Mouse (Mus musculus) MEL (cell line): ENCODE measurements around the gene Lix1l. TPM values are rescaled to one million over a fixed set of nuclear protein-coding genes. Genes with fewer than 3 reads are reported as not detected.
A peak's percentile ranks its signal among the peaks of the same experiment; 100 is the strongest.

ENCODE experiments used
- DNase-seq: peaks from one replicate; pipeline ENCODE4 v3.0.0; 2011; ENCODE audit warnings: low read depth, low spot score
- H3K27ac ChIP-seq: 2 replicates; pipeline ENCODE4 v1.5.1; 2012; ENCODE audit warnings: low read depth, mild to moderate bottlenecking, control low read depth, low read length, moderate library complexity; ENCODE audit not compliant: control insufficient read depth
- H3K27me3 ChIP-seq, 2 experiments: fragments of 150-350 bp in 1 of 2; sonication (generic) in 1 of 2; 2 replicates each; pipeline ENCODE4 v1.6.1; 2012; ENCODE audit warnings: low read length in 2 of 2, mild to moderate bottlenecking in 2 of 2, improper control_type of control experiment in 1 of 2, moderate library complexity in 1 of 2; ENCODE audit not compliant: insufficient read depth in 2 of 2, control insufficient read depth in 1 of 2
- H3K36me3 ChIP-seq, 2 experiments: 2 replicates each; pipeline ENCODE4 v1.6.1; 2012 to 2014; ENCODE audit warnings: low read length in 2 of 2, improper control_type of control experiment in 1 of 2, inconsistent platforms in 1 of 2, mild to moderate bottlenecking in 1 of 2; ENCODE audit not compliant: insufficient read depth in 2 of 2, control insufficient read depth in 1 of 2
- H3K4me1 ChIP-seq, 2 experiments: fragments of 150-350 bp in 1 of 2; sonication (generic) in 1 of 2; 2 replicates each; pipeline ENCODE4 v1.6.1; 2012; ENCODE audit warnings: low read length in 2 of 2, improper control_type of control experiment in 1 of 2, mild to moderate bottlenecking in 1 of 2; ENCODE audit not compliant: insufficient read depth in 2 of 2, control insufficient read depth in 1 of 2
- H3K4me3 ChIP-seq, 2 experiments: fragments of 150-350 bp in 1 of 2; sonication (generic) in 1 of 2; 2 replicates each; pipeline ENCODE4 v1.5.1; 2012; ENCODE audit warnings: low read depth in 2 of 2, low read length in 2 of 2, mild to moderate bottlenecking in 2 of 2, moderate library complexity in 2 of 2, control low read depth in 1 of 2, improper control_type of control experiment in 1 of 2; ENCODE audit not compliant: control insufficient read depth in 1 of 2, insufficient read depth in 1 of 2
- H3K79me2 ChIP-seq: 2 replicates; pipeline ENCODE4 v1.6.1; 2012; ENCODE audit warnings: mild to moderate bottlenecking, low read length, moderate library complexity; ENCODE audit not compliant: control insufficient read depth, poor library complexity, insufficient read depth
- H3K9ac ChIP-seq: 2 replicates; pipeline ENCODE4 v1.6.1; 2012; ENCODE audit warnings: low read depth, mild to moderate bottlenecking, control low read depth, low read length, moderate library complexity; ENCODE audit not compliant: control insufficient read depth, poor library complexity, severe bottlenecking
- H3K9me3 ChIP-seq: fragments of 150-350 bp; sonication (generic); replicated peaks from 2 replicates; pipeline ENCODE4 v1.6.1; 2012; ENCODE audit warnings: mild to moderate bottlenecking, low read length, improper control_type of control experiment, moderate library complexity; ENCODE audit not compliant: insufficient read depth
- CTCF ChIP-seq, 3 experiments: IDR thresholded peaks in 2 of 3; conservative IDR thresholded peaks in 1 of 3; 2 replicates each; pipeline ENCODE4 v1.5.1; 2011 to 2012; ENCODE audit warnings: low read length in 3 of 3, low read depth in 2 of 3, mild to moderate bottlenecking in 2 of 3, improper control_type of control experiment in 1 of 3, inconsistent platforms in 1 of 3, mixed read lengths in 1 of 3, moderate library complexity in 1 of 3; ENCODE audit not compliant: control insufficient read depth in 1 of 3, insufficient read depth in 1 of 3, poor library complexity in 1 of 3, severe bottlenecking in 1 of 3
- EP300 ChIP-seq, 2 experiments: IDR thresholded peaks; 2 replicates each; pipeline ENCODE4 v1.6.1; 2011; ENCODE audit warnings: improper control_type of control experiment in 2 of 2, low read length in 2 of 2, low read depth in 1 of 2, mild to moderate bottlenecking in 1 of 2
- ETS1 ChIP-seq: IDR thresholded peaks from 2 replicates; pipeline ENCODE4 v1.6.1; 2012; ENCODE audit warnings: low read depth, mild to moderate bottlenecking, inconsistent platforms, low read length, improper control_type of control experiment, moderate library complexity
- GABPA ChIP-seq: IDR thresholded peaks from 2 replicates; pipeline ENCODE4 v1.6.1; 2012; ENCODE audit warnings: low read depth, mild to moderate bottlenecking, inconsistent platforms, low read length, improper control_type of control experiment, moderate library complexity
- GATA1 ChIP-seq: IDR thresholded peaks from 2 replicates; pipeline ENCODE4 v1.6.1; 2011; ENCODE audit warnings: low read depth, low read length, improper control_type of control experiment
- HCFC1 ChIP-seq: IDR thresholded peaks from 2 replicates; pipeline ENCODE4 v1.6.1; 2012; ENCODE audit warnings: low read depth, mild to moderate bottlenecking, inconsistent platforms, low read length, improper control_type of control experiment, moderate library complexity
- MAZ ChIP-seq: IDR thresholded peaks from 2 replicates; pipeline ENCODE4 v1.6.1; 2012; ENCODE audit warnings: low read depth, mild to moderate bottlenecking, inconsistent platforms, low read length, improper control_type of control experiment
- MEF2A ChIP-seq: IDR thresholded peaks from 2 replicates; pipeline ENCODE4 v1.6.1; 2014; ENCODE audit warnings: low read depth, mild to moderate bottlenecking, inconsistent platforms, low read length, improper control_type of control experiment; ENCODE audit not compliant: poor library complexity, insufficient replicate concordance, severe bottlenecking; ENCODE audit errors: extremely low read depth
- MXI1 ChIP-seq: IDR thresholded peaks from 2 replicates; pipeline ENCODE4 v1.6.1; 2011; ENCODE audit warnings: mild to moderate bottlenecking, low read depth, low read length, improper control_type of control experiment
- MYC ChIP-seq: IDR thresholded peaks from 2 replicates; pipeline ENCODE4 v1.6.1; 2011; ENCODE audit warnings: low read depth, mild to moderate bottlenecking, low read length, improper control_type of control experiment, moderate library complexity
- NELFE ChIP-seq: IDR thresholded peaks from 2 replicates; pipeline ENCODE4 v1.6.1; 2011; ENCODE audit warnings: low read depth, low read length, improper control_type of control experiment
- NRF1 ChIP-seq: IDR thresholded peaks from 2 replicates; pipeline ENCODE4 v1.6.1; 2014; ENCODE audit warnings: low read depth, mild to moderate bottlenecking, inconsistent platforms, low read length, improper control_type of control experiment, moderate library complexity; ENCODE audit not compliant: poor library complexity, insufficient read depth, severe bottlenecking
- POLR2AphosphoS2 ChIP-seq: IDR thresholded peaks from 2 replicates; pipeline ENCODE4 v1.6.1; 2011; ENCODE audit warnings: low read length, improper control_type of control experiment
- POLR2AphosphoS5 ChIP-seq: IDR thresholded peaks from 2 replicates; pipeline ENCODE4 v1.6.1; 2012; ENCODE audit warnings: low read depth, borderline replicate concordance, mild to moderate bottlenecking, inconsistent platforms, low read length, moderate library complexity, mixed read lengths
- RCOR1 ChIP-seq: IDR thresholded peaks from 2 replicates; pipeline ENCODE4 v1.6.1; 2012; ENCODE audit warnings: low read depth, mild to moderate bottlenecking, inconsistent platforms, low read length, improper control_type of control experiment
- SIN3A ChIP-seq: IDR thresholded peaks from 2 replicates; pipeline ENCODE4 v1.6.1; 2012; ENCODE audit warnings: low read length, improper control_type of control experiment, inconsistent platforms
- SMC3 ChIP-seq: IDR thresholded peaks from 2 replicates; pipeline ENCODE4 v1.6.1; 2011; ENCODE audit warnings: low read depth, low read length, improper control_type of control experiment
- TAL1 ChIP-seq: IDR thresholded peaks from 2 replicates; pipeline ENCODE4 v1.6.1; 2012; ENCODE audit warnings: mild to moderate bottlenecking, inconsistent platforms, low read length, moderate library complexity, mixed read lengths
- TCF12 ChIP-seq: IDR thresholded peaks from 2 replicates; pipeline ENCODE4 v1.6.1; 2014; ENCODE audit warnings: low read depth, mild to moderate bottlenecking, inconsistent platforms, low read length, improper control_type of control experiment, moderate library complexity
- UBTF ChIP-seq: IDR thresholded peaks from 2 replicates; pipeline ENCODE4 v1.6.1; 2012; ENCODE audit warnings: low read depth, mild to moderate bottlenecking, inconsistent platforms, low read length, improper control_type of control experiment, moderate library complexity, borderline replicate concordance; ENCODE audit not compliant: insufficient read depth
- USF1 ChIP-seq: IDR thresholded peaks from 2 replicates; pipeline ENCODE4 v1.6.1; 2014; ENCODE audit warnings: low read depth, mild to moderate bottlenecking, inconsistent platforms, low read length, improper control_type of control experiment, moderate library complexity
- USF2 ChIP-seq, 2 experiments: IDR thresholded peaks; 2 replicates each; pipeline ENCODE4 v1.6.1; 2011 to 2012; ENCODE audit warnings: improper control_type of control experiment in 2 of 2, low read length in 2 of 2, borderline replicate concordance in 1 of 2, inconsistent platforms in 1 of 2, low read depth in 1 of 2, mild to moderate bottlenecking in 1 of 2; ENCODE audit not compliant: insufficient read depth in 1 of 2
- ZC3H11A ChIP-seq: IDR thresholded peaks from 2 replicates; pipeline ENCODE4 v1.6.1; 2012; ENCODE audit warnings: low read depth, mild to moderate bottlenecking, inconsistent platforms, low read length, improper control_type of control experiment
- polyA plus RNA-seq, 2 experiments: library from polyadenylated mRNA; stranded (reverse) in 1 of 2; unstranded in 1 of 2; fragments of >175 nt in 1 of 2; fragments of >200 nt in 1 of 2; gene quantifications; 2 replicates each; pipeline versions ENCODE4 v1.2.1 to v1.2.4; 2012; ENCODE audit warnings: low replicate concordance in 2 of 2, low read depth in 1 of 2; ENCODE audit not compliant: insufficient read length in 2 of 2, insufficient read depth in 1 of 2, missing spikeins in 1 of 2
- total RNA-seq: library from RNA; depleted of rRNA; stranded (reverse); fragments of 300-350 nt; gene quantifications from 2 replicates; pipeline ENCODE4 v1.2.3, GENCODE M21; 2012

The Lix1l gene
- total and polyA plus RNA-seq, 3 experiments: 5.4 to 17.0 TPM; not detected in 1

GRCm38 (mm10) chr3:96581771-96582515 is 19.0 kb upstream of the Lix1l start:
- peak overlapping the region in 1 of 2 experiments; percentile 21; a peak in 1 of 4 replicates for H3K4me3 ChIP-seq
- H3K9me3 ChIP-seq: no peaks in the 10 kb centered on the region
- TF ChIP-seq MYC (no peak), USF1 (peak; percentile 93), HCFC1 (0 out of 2 replicates have a peak, but pooled peaks have one; percentile 59), SMC3 (peak; percentile 22), ZC3H11A (peak; percentile 18; the same call in 1 of the 2 replicates), MAZ (peak; percentile 72; the same call in 1 of the 2 replicates), POLR2AphosphoS2 (no peak), SIN3A (peak; percentile 74), GABPA (no peak), POLR2AphosphoS5 (no peak), NELFE (no peak), UBTF (no peak), EP300 (IDR thresholded peaks at IDR 0.05; ENCODE audit: low read depth in 1 of 2, low read length in 2 of 2) (peak; percentile 50 to 54; a peak in 2 of 4 replicates), USF2 (IDR thresholded peaks at IDR 0.05; ENCODE audit: borderline replicate concordance in 1 of 2, insufficient read depth in 1 of 2, low read depth in 1 of 2, low read length in 2 of 2) (peak in 1 of 2 experiments; percentile 70; a peak in 2 of 4 replicates), ETS1 (peak; percentile 84), MEF2A (no peak), CTCF (IDR thresholded peaks at IDR 0.05 in 2 of 3, conservative IDR thresholded peaks at IDR 0.05 in 1 of 3; ENCODE audit: control insufficient read depth in 1 of 3, insufficient read depth in 1 of 3, low read depth in 2 of 3, low read length in 3 of 3, poor library complexity in 1 of 3, severe bottlenecking in 1 of 3) (no peak; a peak in 1 of 6 replicates), TAL1 (no peak), GATA1 (peak; percentile 69), RCOR1 (peak; percentile 39; the same call in 1 of the 2 replicates), TCF12 (peak; percentile 57), NRF1 (no peak), MXI1 (peak; percentile 27; the same call in 1 of the 2 replicates)
- TF ChIP-seq, all 39 proteins: peak for 13
- H3K36me3 ChIP-seq: peaks cover 0 to 28% of the 10 kb centered on the region in 2 experiments; a peak in 2 of 4 replicates
- peak overlapping the region; percentile 14; the same call in 1 of the 2 replicates for H3K9ac ChIP-seq
- 0 out of 2 replicates have a peak overlapping the region, but pooled peaks have one; percentile 0 for H3K27ac ChIP-seq
- no peaks in the 10 kb centered on the region; the same call in 1 of the 2 replicates for H3K79me2 ChIP-seq
- H3K27me3 ChIP-seq: no peaks in the 10 kb centered on the region
- DNase-seq: peak; percentile 83
- peaks cover 11 to 34% of the 10 kb centered on the region in 2 experiments for H3K4me1 ChIP-seq
